Mouse (Mus musculus): Measurements from ENCODE around the gene Fdxr. TPM values are rescaled to one million over a fixed set of nuclear protein-coding genes. Genes with fewer than 3 reads are reported as not detected.

Fdxr gene
- polyA plus RNA-seq, 1 experiment from 2014 or later, result 17.8 TPM

Small RNAs within 50 kb of the gene (microRNA-seq; reads per million reads assigned to microRNA genes)
- gene Gm25837, result not detected

Other genes starting within 250 kb of the Fdxr start
- gene Cd300ld5, start 239.3 kb downstream of the Fdxr start, polyA plus RNA-seq (2015; fragmentation: Nextera tagmentation; extraction: Ambion mirVana), result not detected in 2 replicates
- gene Cd300ld3, start 228.6 kb downstream of the Fdxr start, polyA plus RNA-seq (2015; fragmentation: Nextera tagmentation; extraction: Ambion mirVana), result not detected in 2 replicates
- 0.10 and 0.15 TPM in 2 replicates for gene Cd300e, start 214.9 kb downstream of the Fdxr start, polyA plus RNA-seq (2015; fragmentation: Nextera tagmentation; extraction: Ambion mirVana)
- 2.6 and 3.1 TPM in 2 replicates for gene Rab37, start 185.6 kb downstream of the Fdxr start, polyA plus RNA-seq (2015; fragmentation: Nextera tagmentation; extraction: Ambion mirVana)
- 2.1 and 2.6 TPM in 2 replicates for gene Cd300lf, start 143.1 kb downstream of the Fdxr start, polyA plus RNA-seq (2015; fragmentation: Nextera tagmentation; extraction: Ambion mirVana)
- gene Slc9a3r1, start 113.7 kb downstream of the Fdxr start, polyA plus RNA-seq (2015; fragmentation: Nextera tagmentation; extraction: Ambion mirVana), result 142 and 144 TPM in 2 replicates
- gene Tmem104, start 89.6 kb downstream of the Fdxr start, polyA plus RNA-seq (2015; fragmentation: Nextera tagmentation; extraction: Ambion mirVana), result 9.3 and 11.5 TPM in 2 replicates
- gene Nat9, start 89.2 kb downstream of the Fdxr start, polyA plus RNA-seq (2015; fragmentation: Nextera tagmentation; extraction: Ambion mirVana), result 23.2 and 24.0 TPM in 2 replicates
- 0.10 and 0.12 TPM in 2 replicates for gene Grin2c, start 9.8 kb downstream of the Fdxr start, polyA plus RNA-seq (2015; fragmentation: Nextera tagmentation; extraction: Ambion mirVana)
- gene Fads6, start 20.6 kb upstream of the Fdxr start, polyA plus RNA-seq (2015; fragmentation: Nextera tagmentation; extraction: Ambion mirVana), result 2.0 TPM in 2 replicates
- gene Otop2, start 30.1 kb upstream of the Fdxr start, polyA plus RNA-seq (2015; fragmentation: Nextera tagmentation; extraction: Ambion mirVana), result 0.46 and 0.90 TPM in 2 replicates
- 0.26 and 0.35 TPM in 2 replicates for gene Ush1g, start 45.0 kb upstream of the Fdxr start, polyA plus RNA-seq (2015; fragmentation: Nextera tagmentation; extraction: Ambion mirVana)
- gene Otop3, start 57.7 kb upstream of the Fdxr start, polyA plus RNA-seq (2015; fragmentation: Nextera tagmentation; extraction: Ambion mirVana), result 2.4 and 2.7 TPM in 2 replicates
- gene Hid1, start 90.7 kb upstream of the Fdxr start, polyA plus RNA-seq (2015; fragmentation: Nextera tagmentation; extraction: Ambion mirVana), result 32.9 and 41.0 TPM in 2 replicates
- 10.0 and 10.5 TPM in 2 replicates for gene Cdr2l, start 104.9 kb upstream of the Fdxr start, polyA plus RNA-seq (2015; fragmentation: Nextera tagmentation; extraction: Ambion mirVana)
- 184 and 196 TPM in 2 replicates for gene Mrpl58, start 126.7 kb upstream of the Fdxr start, polyA plus RNA-seq (2015; fragmentation: Nextera tagmentation; extraction: Ambion mirVana)
- 824 and 904 TPM in 2 replicates for gene Atp5h, start 142.9 kb upstream of the Fdxr start, polyA plus RNA-seq (2015; fragmentation: Nextera tagmentation; extraction: Ambion mirVana)
- gene Kctd2, start 143.1 kb upstream of the Fdxr start, polyA plus RNA-seq (2015; fragmentation: Nextera tagmentation; extraction: Ambion mirVana), result 14.6 and 15.6 TPM in 2 replicates
- 0.23 and 0.35 TPM in 2 replicates for gene Trim80, start 163.5 kb upstream of the Fdxr start, polyA plus RNA-seq (2015; fragmentation: Nextera tagmentation; extraction: Ambion mirVana)
- gene Slc16a5, start 185.4 kb upstream of the Fdxr start, polyA plus RNA-seq (2015; fragmentation: Nextera tagmentation; extraction: Ambion mirVana), result 2.3 and 3.1 TPM in 2 replicates
- gene Armc7, start 198.6 kb upstream of the Fdxr start, polyA plus RNA-seq (2015; fragmentation: Nextera tagmentation; extraction: Ambion mirVana), result 5.5 and 6.8 TPM in 2 replicates
- 115 and 123 TPM in 2 replicates for gene Nt5c, start 214.8 kb upstream of the Fdxr start, polyA plus RNA-seq (2015; fragmentation: Nextera tagmentation; extraction: Ambion mirVana)
- 472 and 482 TPM in 2 replicates for gene Jpt1, start 237.3 kb upstream of the Fdxr start, polyA plus RNA-seq (2015; fragmentation: Nextera tagmentation; extraction: Ambion mirVana)